Mouse (Mus musculus) liver, adult 2 months (tissue): ENCODE data around the gene Ppox.

Source experiments
- CTCF ChIP-seq: fragments of 200-500 bp; IDR thresholded peaks from 2 replicates; pipeline ENCODE4 v1.5.1; 2011; ENCODE audit warnings: low read depth, low read length, control low read depth
- POLR2A ChIP-seq: fragments of 200-500 bp; IDR thresholded peaks from 2 replicates; pipeline ENCODE4 v1.6.1; 2011; ENCODE audit warnings: low read length, control low read depth; ENCODE audit not compliant: insufficient read depth; ENCODE audit errors: extremely low read depth

GRCm38 (mm10) chr1:171279012-171279705, 1.8 kb downstream of the Ppox start:
- TF ChIP-seq POLR2A = no peak
- TF ChIP-seq CTCF = no peak
